Mouse (Mus musculus): ENCODE data around the gene Myocd. TPM values are rescaled to one million over a fixed set of nuclear protein-coding genes. Genes with fewer than 3 reads are reported as not detected.

Myocd gene
- polyA plus RNA-seq, 1 experiment from 2014 or later: 1.4 TPM

DNA sequence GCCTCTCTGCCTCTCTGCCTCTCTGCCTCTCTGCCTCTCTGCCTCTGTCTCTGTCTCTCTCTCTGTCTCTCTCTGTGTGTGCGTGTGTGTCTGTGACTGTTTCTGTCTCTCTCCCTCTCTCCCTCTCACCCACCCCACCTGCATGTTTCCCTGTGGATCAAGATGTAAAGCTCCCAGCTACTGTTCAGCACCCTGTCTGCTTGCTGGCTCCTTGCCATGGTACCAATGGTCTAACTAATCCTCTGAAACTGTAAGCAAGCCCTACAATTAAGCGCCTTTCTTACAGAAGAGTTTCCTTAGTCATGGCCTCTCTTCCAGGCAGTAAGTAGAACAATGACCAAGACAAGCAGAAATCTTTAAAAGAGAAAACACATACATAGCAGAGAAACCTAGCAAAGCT is 32.9 kb downstream of the Myocd start:
- WGBS: 88% methylated on average over 2 of the region's 2 CpGs
- DNase-seq (ENCODE audit: low spot score): no peak

DNA sequence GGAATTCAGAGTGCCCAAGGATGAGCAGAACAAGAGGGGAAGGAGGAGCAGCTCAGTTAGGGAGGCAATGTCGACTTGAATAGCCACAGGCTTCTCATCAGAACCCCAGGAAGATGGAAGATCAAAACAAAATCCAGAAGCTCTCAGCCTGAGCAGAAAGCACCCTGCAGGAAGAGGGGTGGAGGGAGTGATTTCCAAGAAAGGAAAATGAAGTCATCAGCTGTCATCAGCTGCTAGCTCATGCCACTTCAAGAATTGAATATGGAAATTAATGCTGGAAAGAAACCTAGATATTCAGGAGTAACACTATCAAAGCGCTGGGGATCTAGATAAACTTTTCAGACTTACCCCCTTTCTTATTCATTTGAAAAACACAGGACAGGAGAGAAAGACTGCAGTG is 34.4 kb downstream of the Myocd start:
- H3K27me3 ChIP-seq (replicated peaks; ENCODE audit: control insufficient read depth, insufficient read depth, low read length): no peaks in the 10 kb centered on the region
- ATAC-seq (replicated peaks; ENCODE audit: low FRiP score) (no peak), DNase-seq (ENCODE audit: low spot score) (no peak)
- H3K36me3 ChIP-seq (ENCODE audit: control insufficient read depth, insufficient read depth, low read length): no peaks in the 10 kb centered on the region
- 28% methylated on average over 2 of the region's 2 CpGs for WGBS
- no peak overlapping the region for H3K4me3 ChIP-seq (ENCODE audit: low read depth, low read length)
- H3K4me1 ChIP-seq (replicated peaks; ENCODE audit: control insufficient read depth, insufficient read depth, low read length): no peaks in the 10 kb centered on the region
- H3K27ac ChIP-seq (ENCODE audit: low read depth, low read length): no peak overlapping the region
- H3K9ac ChIP-seq (ENCODE audit: low read depth, low read length): no peak overlapping the region
- H3K4me2 ChIP-seq: no peak overlapping the region
- H3K9me3 ChIP-seq (ENCODE audit: control insufficient read depth, low read length): no peaks in the 10 kb centered on the region

More for the DNA sequence above, 32.9 kb downstream of the Myocd start:
- H3K27me3 ChIP-seq (replicated peaks; ENCODE audit: control insufficient read depth, insufficient read depth, low read length): no peaks in the 10 kb centered on the region
- H3K9me3 ChIP-seq (ENCODE audit: control insufficient read depth, low read length): no peaks in the 10 kb centered on the region
- no peak overlapping the region for H3K9ac ChIP-seq (ENCODE audit: low read depth, low read length)
- ATAC-seq (replicated peaks; ENCODE audit: low FRiP score): no peak
- H3K4me2 ChIP-seq: no peak overlapping the region
- no peak overlapping the region for H3K27ac ChIP-seq (ENCODE audit: low read depth, low read length)
- no peaks in the 10 kb centered on the region for H3K36me3 ChIP-seq (ENCODE audit: control insufficient read depth, insufficient read depth, low read length)
- H3K4me3 ChIP-seq (ENCODE audit: low read depth, low read length): no peak overlapping the region
- no peaks in the 10 kb centered on the region for H3K4me1 ChIP-seq (replicated peaks; ENCODE audit: control insufficient read depth, insufficient read depth, low read length)

DNA sequence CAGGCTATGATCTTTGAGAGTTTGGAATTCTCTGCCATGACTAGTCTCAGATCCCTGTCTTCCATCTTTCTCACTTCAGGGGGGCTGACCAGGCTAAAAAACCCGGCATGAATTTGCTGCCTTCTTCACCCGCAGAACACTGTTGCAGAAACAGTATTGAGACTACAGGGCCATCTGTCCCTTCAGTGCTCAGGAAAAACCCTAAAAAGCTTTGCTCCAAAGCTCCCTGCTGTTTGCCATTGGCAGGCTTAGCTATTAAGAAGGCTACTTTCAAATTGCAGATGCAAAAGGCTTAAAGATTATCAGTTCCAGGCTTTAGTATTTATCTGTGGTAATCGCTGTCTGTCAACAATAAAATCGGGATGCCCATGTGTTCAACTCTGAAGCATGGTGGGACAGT is 38.0 kb downstream of the Myocd start:
- Histone ChIP-seq H3K9me3 (ENCODE audit: control insufficient read depth, low read length) (no peaks in the 10 kb centered on the region), H3K4me1 (replicated peaks; ENCODE audit: control insufficient read depth, insufficient read depth, low read length) (no peaks in the 10 kb centered on the region)
- WGBS: 81% methylated on average over 4 of the region's 4 CpGs

DNA sequence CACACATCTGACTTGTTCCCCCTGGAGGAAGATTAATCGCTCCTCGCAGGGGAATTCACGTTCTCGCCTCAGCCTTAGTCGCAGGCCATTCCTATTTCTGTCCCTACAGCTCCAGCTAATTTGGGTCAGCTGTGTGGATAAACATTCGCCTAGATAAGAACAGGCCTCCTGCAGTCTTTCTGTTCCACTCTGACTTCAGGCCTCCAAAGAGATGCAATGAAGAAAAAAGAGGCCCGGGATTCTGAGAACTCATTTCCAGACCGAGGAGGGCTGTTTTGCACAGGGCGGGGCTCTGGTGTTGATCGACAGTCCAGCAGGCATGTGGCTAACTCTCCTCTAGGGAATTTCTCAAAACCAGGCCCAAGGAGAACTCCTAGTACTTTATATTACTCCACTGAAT is 43.0 kb downstream of the Myocd start:
- H3K27ac ChIP-seq (ENCODE audit: low read depth, low read length): no peak overlapping the region
- no peak overlapping the region for H3K4me3 ChIP-seq (ENCODE audit: low read depth, low read length)
- no peaks in the 10 kb centered on the region for H3K4me1 ChIP-seq (replicated peaks; ENCODE audit: control insufficient read depth, insufficient read depth, low read length)
- no peak for DNase-seq (ENCODE audit: low spot score)
- no peaks in the 10 kb centered on the region for H3K9me3 ChIP-seq (ENCODE audit: control insufficient read depth, low read length)
- no peak overlapping the region for H3K9ac ChIP-seq (ENCODE audit: low read depth, low read length)
- ATAC-seq (replicated peaks; ENCODE audit: low FRiP score): no peak
- 46% methylated on average over 10 of the region's 10 CpGs for WGBS
- H3K27me3 ChIP-seq (replicated peaks; ENCODE audit: control insufficient read depth, insufficient read depth, low read length): no peaks in the 10 kb centered on the region
- no peak overlapping the region for H3K4me2 ChIP-seq
- no peaks in the 10 kb centered on the region for H3K36me3 ChIP-seq (ENCODE audit: control insufficient read depth, insufficient read depth, low read length)

More for the DNA sequence above, 38.0 kb downstream of the Myocd start:
- no peaks in the 10 kb centered on the region for H3K27me3 ChIP-seq (replicated peaks; ENCODE audit: control insufficient read depth, insufficient read depth, low read length)
- no peak overlapping the region for H3K4me3 ChIP-seq (ENCODE audit: low read depth, low read length)
- no peak overlapping the region for H3K4me2 ChIP-seq
- H3K27ac ChIP-seq (ENCODE audit: low read depth, low read length): no peak overlapping the region
- no peak for DNase-seq (ENCODE audit: low spot score)
- no peak overlapping the region for H3K9ac ChIP-seq (ENCODE audit: low read depth, low read length)
- no peaks in the 10 kb centered on the region for H3K36me3 ChIP-seq (ENCODE audit: control insufficient read depth, insufficient read depth, low read length)
- ATAC-seq (replicated peaks; ENCODE audit: low FRiP score): no peak

DNA sequence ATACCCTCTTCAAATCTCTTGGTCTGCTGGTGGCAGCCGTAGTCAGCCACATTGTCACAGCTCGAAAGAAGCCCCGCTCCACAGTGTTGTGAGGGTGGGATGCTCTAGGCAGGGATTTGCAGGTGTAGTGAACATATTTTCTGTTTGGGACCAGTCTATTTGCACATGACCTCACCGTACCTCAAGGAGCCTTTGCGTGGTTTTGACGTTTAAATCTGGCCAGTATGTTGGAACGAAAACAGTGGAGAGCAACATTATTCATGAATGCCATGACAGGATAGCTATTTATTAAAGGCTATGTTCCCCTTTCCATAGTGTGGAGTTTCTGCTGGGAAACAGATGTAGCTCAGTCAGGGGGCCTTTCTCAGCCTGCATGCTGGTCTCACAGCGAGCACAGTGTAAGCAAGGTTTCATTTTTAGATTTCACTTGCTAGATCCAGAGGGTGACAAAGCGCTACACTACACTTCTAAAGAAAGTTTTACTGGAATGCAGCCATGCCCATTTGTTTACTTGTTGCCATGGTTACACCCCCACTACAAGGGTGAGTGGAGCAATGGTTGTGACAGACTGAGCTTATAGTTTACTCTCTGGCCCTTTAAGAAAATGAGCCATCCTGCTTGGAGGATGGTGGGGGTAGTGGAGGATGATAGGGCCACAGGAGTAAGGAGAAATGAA is 54.7 kb downstream of the Myocd start:
- ATAC-seq (replicated peaks; ENCODE audit: low FRiP score): no peak
- H3K4me3 ChIP-seq (ENCODE audit: low read depth, low read length): no peak overlapping the region
- H3K36me3 ChIP-seq (ENCODE audit: control insufficient read depth, insufficient read depth, low read length): no peaks in the 10 kb centered on the region
- no peaks in the 10 kb centered on the region for H3K4me1 ChIP-seq (replicated peaks; ENCODE audit: control insufficient read depth, insufficient read depth, low read length)
- H3K9me3 ChIP-seq (ENCODE audit: control insufficient read depth, low read length): no peaks in the 10 kb centered on the region
- no peaks in the 10 kb centered on the region for H3K27me3 ChIP-seq (replicated peaks; ENCODE audit: control insufficient read depth, insufficient read depth, low read length)
- H3K9ac ChIP-seq (ENCODE audit: low read depth, low read length): no peak overlapping the region
- H3K27ac ChIP-seq (ENCODE audit: low read depth, low read length): no peak overlapping the region
- no peak for DNase-seq (ENCODE audit: low spot score)
- WGBS: 72% methylated on average over 9 of the region's 9 CpGs
- H3K4me2 ChIP-seq: no peak overlapping the region

DNA sequence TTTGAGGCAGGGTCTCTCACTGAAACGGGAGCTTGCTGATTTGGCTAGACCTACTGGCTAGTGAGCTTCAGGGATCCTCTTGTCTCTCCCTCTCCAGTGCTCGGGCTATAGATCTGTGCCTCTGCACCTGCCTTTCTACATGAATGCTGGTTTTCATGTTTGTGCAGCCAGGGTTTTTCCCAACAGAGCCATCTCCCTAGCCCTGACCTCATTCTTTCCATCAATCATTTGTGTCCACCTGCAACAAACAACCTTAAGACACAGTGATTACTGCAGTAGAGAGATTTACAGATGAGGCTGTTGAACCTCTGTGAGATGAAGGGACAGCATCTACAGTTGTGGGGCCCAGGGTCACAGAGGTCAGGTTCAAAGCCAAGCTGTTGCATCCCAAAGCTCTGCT is 56.0 kb downstream of the Myocd start:
- ATAC-seq (replicated peaks; ENCODE audit: low FRiP score): no peak
- H3K27ac ChIP-seq (ENCODE audit: low read depth, low read length): no peak overlapping the region
- 69% methylated on average over 2 of the region's 2 CpGs for WGBS

DNA sequence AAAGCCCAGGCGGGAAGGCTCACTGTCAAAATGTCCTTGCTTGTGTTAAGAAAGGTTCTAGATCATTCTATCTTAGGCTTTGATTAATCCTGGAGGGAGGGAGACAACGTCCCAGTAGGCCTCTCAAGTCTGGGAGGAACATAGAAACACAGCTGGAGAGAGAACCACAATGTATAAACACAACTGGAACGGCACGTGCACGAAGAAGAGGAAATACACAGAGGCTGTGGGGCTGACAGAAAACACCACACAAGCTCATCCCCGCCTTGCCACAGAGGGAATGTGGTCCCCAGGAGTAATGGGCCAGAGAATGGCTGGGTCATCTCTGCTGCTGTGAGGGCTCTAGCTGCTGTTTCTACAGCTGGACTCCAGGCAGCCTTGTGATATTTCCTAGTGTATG is 58.1 kb downstream of the Myocd start:
- Histone ChIP-seq H3K36me3 (ENCODE audit: control insufficient read depth, insufficient read depth, low read length) (no peaks in the 10 kb centered on the region), H3K9me3 (ENCODE audit: control insufficient read depth, low read length) (no peaks in the 10 kb centered on the region), H3K4me1 (replicated peaks; ENCODE audit: control insufficient read depth, insufficient read depth, low read length) (no peaks in the 10 kb centered on the region), H3K27me3 (replicated peaks; ENCODE audit: control insufficient read depth, insufficient read depth, low read length) (no peaks in the 10 kb centered on the region), H3K9ac (ENCODE audit: low read depth, low read length) (no peak overlapping the region), H3K27ac (ENCODE audit: low read depth, low read length) (no peak overlapping the region), H3K4me2 (no peak overlapping the region), H3K4me3 (ENCODE audit: low read depth, low read length) (no peak overlapping the region)
- WGBS: 70% methylated on average over 6 of the region's 6 CpGs
- ATAC-seq (replicated peaks; ENCODE audit: low FRiP score): no peak
- DNase-seq (ENCODE audit: low spot score): no peak

More for the DNA sequence above, 56.0 kb downstream of the Myocd start:
- Histone ChIP-seq H3K4me2 (no peak overlapping the region), H3K27me3 (replicated peaks; ENCODE audit: control insufficient read depth, insufficient read depth, low read length) (no peaks in the 10 kb centered on the region), H3K9ac (ENCODE audit: low read depth, low read length) (no peak overlapping the region), H3K9me3 (ENCODE audit: control insufficient read depth, low read length) (no peaks in the 10 kb centered on the region), H3K36me3 (ENCODE audit: control insufficient read depth, insufficient read depth, low read length) (no peaks in the 10 kb centered on the region), H3K4me1 (replicated peaks; ENCODE audit: control insufficient read depth, insufficient read depth, low read length) (no peaks in the 10 kb centered on the region), H3K4me3 (ENCODE audit: low read depth, low read length) (no peak overlapping the region)
- no peak for DNase-seq (ENCODE audit: low spot score)

DNA sequence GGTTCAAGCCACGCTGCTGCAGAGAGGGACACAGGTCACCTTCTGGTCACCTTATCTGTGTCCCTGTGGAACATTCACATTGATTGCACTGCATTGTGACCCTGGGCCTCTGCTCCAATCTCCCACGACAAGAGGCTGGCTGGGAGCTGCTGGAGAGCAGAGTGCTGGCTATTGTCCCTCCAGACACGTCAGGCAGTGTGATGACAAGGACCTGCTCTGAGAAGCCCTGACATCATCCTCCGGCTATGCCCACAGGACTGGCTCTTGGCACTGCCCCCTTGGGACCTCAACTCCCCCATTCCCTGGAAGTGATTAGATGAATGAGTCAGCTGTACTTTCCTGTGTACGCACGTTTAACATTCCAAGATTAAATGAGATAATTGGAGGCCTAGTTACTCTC is 60.3 kb downstream of the Myocd start:
- H3K4me1 ChIP-seq (replicated peaks; ENCODE audit: control insufficient read depth, insufficient read depth, low read length): no peaks in the 10 kb centered on the region
- no peak overlapping the region for H3K4me3 ChIP-seq (ENCODE audit: low read depth, low read length)
- 44% methylated on average over 6 of the region's 6 CpGs for WGBS
- ATAC-seq (replicated peaks; ENCODE audit: low FRiP score) (no peak), DNase-seq (ENCODE audit: low spot score) (no peak)
- H3K27ac ChIP-seq (ENCODE audit: low read depth, low read length): no peak overlapping the region
- no peaks in the 10 kb centered on the region for H3K27me3 ChIP-seq (replicated peaks; ENCODE audit: control insufficient read depth, insufficient read depth, low read length)
- H3K4me2 ChIP-seq: no peak overlapping the region
- H3K9me3 ChIP-seq (ENCODE audit: control insufficient read depth, low read length): no peaks in the 10 kb centered on the region
- no peak overlapping the region for H3K9ac ChIP-seq (ENCODE audit: low read depth, low read length)
- no peaks in the 10 kb centered on the region for H3K36me3 ChIP-seq (ENCODE audit: control insufficient read depth, insufficient read depth, low read length)

DNA sequence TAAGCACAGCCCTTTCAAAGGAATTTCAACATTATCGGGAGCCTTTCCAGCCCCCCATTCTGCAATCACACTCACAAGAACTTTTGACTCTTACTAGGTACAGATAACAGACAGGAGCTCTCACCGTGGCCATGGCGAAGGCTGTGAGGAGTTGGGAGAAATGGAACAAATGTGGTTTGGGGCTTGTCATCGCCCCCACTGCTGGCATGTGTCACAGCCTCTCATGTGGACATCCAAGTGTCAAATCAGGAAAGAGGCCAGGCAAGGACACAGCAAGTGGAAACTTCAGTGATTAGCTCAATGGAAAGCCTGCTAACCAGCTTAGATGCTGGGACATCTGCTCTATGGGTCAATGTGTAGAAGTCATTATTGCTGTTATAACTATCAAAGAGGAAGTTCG is 64.5 kb downstream of the Myocd start:
- H3K36me3 ChIP-seq (ENCODE audit: control insufficient read depth, insufficient read depth, low read length): no peaks in the 10 kb centered on the region
- DNase-seq (ENCODE audit: low spot score) (no peak), ATAC-seq (replicated peaks; ENCODE audit: low FRiP score) (no peak)
- no peak overlapping the region for H3K27ac ChIP-seq (ENCODE audit: low read depth, low read length)
- H3K9me3 ChIP-seq (ENCODE audit: control insufficient read depth, low read length): no peaks in the 10 kb centered on the region
- no peak overlapping the region for H3K9ac ChIP-seq (ENCODE audit: low read depth, low read length)
- H3K4me3 ChIP-seq (ENCODE audit: low read depth, low read length): no peak overlapping the region
- H3K4me2 ChIP-seq: no peak overlapping the region
- H3K4me1 ChIP-seq (replicated peaks; ENCODE audit: control insufficient read depth, insufficient read depth, low read length): no peaks in the 10 kb centered on the region
- 55% methylated on average over 5 of the region's 5 CpGs for WGBS
- H3K27me3 ChIP-seq (replicated peaks; ENCODE audit: control insufficient read depth, insufficient read depth, low read length): no peaks in the 10 kb centered on the region

Data from liver, embryonic 11.5 days (tissue).